Mouse (Mus musculus) ES-Bruce4 (cell line): ENCODE results near the gene Ppfia2.

Source experiments
- CTCF ChIP-seq: IDR thresholded peaks from one replicate; pipeline ENCODE4 v1.8.1; 2011; ENCODE audit warnings: low read depth, low read length
- POLR2A ChIP-seq: IDR thresholded peaks from one replicate; pipeline ENCODE4 v1.8.1; 2011; ENCODE audit warnings: low read length; ENCODE audit not compliant: insufficient read depth

GRCm38 (mm10) chr10:106896351-106896750 lies 426.2 kb downstream of the Ppfia2 start:
- TF ChIP-seq CTCF: no peak
- no peak for TF ChIP-seq POLR2A
